Mouse (Mus musculus): ENCODE data around the gene Serpinb1b.

GRCm38 (mm10) chr13:33051697-33052096 lies 26.7 kb upstream of the Serpinb1b start:
- TF ChIP-seq POLR2A (IDR thresholded peaks at IDR 0.05; ENCODE audit: insufficient read depth, low read length) (no peak), CTCF (IDR thresholded peaks at IDR 0.05; ENCODE audit: low read depth, low read length) (no peak)
